Mouse (Mus musculus): ENCODE measurements around the gene Slc43a2.

DNA sequence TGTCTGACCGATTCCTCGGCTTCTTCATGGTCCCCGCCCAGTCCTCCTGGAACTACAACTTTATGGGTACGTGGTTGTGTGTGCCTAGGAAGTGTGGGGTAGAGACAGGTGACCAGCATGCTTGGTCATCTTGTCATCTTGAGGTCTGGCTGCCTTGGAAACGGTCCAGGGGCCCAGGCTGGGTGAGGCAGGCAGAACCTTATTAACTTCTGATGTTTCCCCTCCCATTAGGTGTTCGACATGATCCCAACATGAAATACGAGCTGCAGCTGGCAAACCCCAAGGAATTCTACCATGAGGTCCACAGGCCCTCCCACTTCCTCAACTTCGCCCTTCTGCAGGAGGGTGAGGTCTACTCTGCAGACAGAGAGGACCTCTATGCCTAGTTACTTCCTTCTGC is 22.6 kb upstream of the Slc43a2 start:
- TF ChIP-seq CTCF (conservative IDR thresholded peaks at IDR 0.05; ENCODE audit: insufficient read depth, insufficient read length, low read depth, low read length) (no peak), POLR2A (IDR thresholded peaks at IDR 0.05; ENCODE audit: low read depth, low read length) (no peak)

All from kidney, adult 2 months (tissue).